Mouse (Mus musculus): ENCODE measurements around the gene Sh2b3.

GRCm38 (mm10) chr5:121818401-121818800 lies 19.0 kb downstream of the Sh2b3 start:
- TF ChIP-seq CTCF (IDR thresholded peaks at IDR 0.05), result no peak
- TF ChIP-seq EP300 (IDR thresholded peaks at IDR 0.05), result no peak
